Mouse (Mus musculus): ENCODE measurements around the gene Oscp1.

The Oscp1 gene

DNA sequence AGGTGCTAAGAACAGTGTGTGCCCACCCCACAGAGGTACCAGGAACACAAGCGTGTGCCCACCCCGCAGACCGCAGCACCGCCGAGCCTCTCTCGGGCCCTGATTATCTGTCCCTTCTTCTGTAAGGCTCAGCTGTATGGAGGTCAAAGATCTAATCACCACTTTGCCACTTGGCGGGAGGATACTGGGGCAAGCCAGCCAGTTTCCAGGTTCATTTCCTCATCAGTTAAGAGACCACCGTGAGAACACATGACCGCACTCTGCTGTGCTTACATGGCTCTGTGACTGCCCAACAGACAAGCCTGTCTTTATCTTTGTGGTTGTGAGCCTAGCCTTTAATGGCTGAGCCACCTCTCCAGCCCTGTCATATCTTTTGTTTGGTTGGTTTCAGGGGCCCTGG, 24.7 kb downstream of the Oscp1 start:
- peak; percentile 40 for DNase-seq (ENCODE audit: low read depth)

DNA sequence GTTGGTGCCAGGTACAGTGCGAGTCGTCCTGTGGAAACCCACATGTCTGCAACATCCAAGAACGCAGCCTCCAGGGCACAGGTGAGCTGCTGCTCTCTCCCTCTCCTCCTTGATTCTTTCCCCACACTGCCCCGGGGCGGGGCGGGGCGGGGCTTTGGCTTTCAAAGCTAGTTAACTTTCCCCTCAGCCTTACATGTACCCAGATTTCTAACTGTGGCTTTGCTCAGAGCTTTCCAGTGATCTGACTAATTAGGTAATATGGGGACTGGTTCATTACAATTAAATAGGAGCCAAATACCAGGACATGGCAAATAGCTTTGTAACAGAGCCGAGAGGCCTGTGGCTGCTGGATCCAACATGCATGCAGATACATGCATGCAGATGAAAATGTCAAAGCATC, 26.0 kb downstream of the Oscp1 start:
- no peak for DNase-seq (ENCODE audit: low read depth)

DNA sequence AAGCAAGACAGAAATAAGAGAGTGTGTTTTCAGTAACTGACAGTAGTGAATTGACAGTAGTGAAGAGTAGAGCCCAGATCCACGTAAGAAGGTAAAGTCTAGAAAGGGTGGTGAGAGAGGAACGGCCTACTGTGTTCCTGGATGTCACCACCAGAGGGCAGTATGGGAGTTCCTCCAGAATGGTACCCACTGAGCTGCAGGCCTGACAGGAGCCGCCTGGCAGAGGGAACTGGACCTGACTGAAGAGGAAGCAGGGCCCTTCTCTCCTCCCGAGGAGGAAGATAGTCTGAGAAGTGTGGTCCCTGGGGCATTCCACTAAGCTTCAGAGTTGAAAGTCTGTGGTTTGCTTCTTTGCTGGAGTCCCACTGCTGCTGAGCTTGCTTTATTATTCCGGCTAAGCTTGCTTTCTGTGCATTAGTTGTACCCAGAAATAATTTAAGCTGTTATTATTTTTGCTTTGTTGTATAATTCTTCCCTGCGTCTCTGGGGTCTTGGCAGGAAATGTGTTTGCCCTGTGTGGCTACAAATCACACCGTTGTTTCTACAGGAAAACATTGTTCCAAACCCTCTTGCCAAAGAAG, 27.7 kb downstream of the Oscp1 start:
- DNase-seq (ENCODE audit: low read depth): peak; percentile 90

DNA sequence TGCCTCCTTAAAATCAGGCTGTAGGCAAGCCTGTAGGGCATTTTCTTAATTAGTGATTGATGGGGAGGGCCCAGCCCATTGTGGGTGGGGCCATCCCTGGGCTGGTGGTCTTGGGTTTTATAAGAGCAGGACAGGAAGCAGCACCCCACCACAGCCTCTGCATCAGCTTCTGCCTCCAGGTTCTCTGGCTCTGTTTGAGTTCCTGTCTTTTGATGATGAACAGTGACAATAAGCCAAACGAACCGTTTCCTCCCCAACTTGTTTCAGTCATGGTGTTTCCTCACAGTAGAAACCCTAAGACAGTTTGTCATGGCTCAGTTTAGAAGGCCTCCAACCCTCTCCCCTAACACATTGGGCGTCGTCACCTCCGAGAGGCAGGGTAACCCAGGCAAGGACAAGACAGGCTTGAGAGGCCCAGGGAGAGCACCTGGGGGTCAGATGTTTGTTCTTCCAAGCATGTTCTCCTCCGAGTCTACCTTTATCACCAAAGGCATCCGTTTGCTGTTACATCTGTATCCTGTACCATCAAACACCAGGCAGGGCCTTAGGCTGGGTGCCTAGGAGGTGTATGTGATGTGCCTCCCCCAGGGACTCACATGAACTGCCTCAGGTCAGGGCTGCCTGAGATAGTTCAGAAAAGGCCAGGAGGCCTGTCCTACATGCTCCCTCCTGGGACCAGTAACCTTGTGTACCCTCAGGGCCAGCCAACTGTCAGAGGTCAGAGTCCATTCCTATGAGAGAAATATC, 31.9 kb downstream of the Oscp1 start:
- no peak for DNase-seq (ENCODE audit: low read depth)

DNA sequence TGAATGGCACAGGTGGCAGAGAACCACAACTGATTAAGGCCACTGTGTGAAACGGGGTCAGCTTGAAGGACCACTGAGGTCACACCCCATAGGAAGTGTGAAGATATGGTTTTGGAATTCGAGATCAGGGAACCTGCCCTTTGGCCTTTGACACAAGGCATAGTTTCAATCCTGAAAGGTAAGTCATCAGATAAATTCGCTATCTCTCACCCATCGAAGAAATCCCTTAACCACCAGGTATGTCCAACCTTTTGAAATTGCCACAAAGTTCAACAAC, 32.4 kb downstream of the Oscp1 start:
- DNase-seq (ENCODE audit: low read depth): no peak

DNA sequence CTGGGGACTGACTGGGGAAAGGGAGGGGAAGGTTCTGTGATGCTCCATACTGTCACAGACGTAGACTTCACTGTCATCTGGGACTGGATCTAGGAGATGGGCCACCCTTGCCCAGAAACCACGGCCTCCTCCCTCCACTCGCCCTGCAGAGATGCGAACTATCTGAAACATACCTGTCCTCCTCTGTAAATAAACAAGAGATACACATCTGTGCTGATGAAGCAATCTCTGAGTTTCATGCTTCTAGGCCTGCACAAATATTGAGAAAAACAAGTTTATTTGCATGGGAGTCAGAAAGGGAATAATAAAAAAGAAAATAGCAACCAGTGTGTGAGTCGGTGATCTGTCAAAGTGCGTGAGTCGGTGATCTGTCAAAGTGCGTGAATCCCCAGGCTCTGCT, 33.5 kb downstream of the Oscp1 start:
- DNase-seq (ENCODE audit: low read depth): no peak

DNA sequence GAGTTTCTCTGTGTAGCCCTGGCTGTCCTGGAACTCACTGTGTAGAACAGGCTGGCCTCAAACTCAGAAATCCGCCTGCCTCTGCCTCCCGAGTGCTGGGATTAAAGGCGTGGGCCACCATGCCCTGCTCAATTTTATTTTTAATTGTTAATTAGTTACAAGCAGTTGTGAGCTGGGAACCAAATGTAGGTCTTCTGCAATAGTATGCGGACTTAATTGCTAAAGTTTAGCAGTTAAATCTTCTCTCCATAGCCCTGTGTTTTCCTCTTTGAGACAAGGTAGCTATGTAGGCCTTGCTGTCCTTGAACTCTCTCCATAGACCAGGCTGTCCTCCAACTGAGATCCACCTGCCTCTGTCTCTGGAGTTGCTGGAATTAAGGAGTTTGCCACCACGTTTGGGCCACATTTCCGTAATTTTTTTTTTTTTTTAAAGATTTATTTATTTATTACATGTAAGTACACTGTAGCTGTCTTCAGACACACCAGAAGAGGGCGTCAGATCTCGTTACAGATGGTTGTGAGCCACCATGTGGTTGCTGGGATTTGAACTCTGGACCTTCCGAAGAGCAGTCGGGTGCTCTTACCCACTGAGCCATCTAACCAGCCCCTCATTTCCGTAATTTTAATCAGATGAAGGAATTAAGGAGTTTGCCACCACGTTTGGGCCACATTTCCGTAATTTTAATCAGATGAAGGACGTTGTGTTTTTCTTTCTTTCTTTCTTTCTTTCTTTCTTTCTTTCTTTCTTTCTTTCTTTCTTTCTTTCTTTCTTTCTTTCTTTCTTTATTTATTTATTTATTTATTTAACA, 37.5 kb downstream of the Oscp1 start:
- DNase-seq (ENCODE audit: low read depth): peak; percentile 61

DNA sequence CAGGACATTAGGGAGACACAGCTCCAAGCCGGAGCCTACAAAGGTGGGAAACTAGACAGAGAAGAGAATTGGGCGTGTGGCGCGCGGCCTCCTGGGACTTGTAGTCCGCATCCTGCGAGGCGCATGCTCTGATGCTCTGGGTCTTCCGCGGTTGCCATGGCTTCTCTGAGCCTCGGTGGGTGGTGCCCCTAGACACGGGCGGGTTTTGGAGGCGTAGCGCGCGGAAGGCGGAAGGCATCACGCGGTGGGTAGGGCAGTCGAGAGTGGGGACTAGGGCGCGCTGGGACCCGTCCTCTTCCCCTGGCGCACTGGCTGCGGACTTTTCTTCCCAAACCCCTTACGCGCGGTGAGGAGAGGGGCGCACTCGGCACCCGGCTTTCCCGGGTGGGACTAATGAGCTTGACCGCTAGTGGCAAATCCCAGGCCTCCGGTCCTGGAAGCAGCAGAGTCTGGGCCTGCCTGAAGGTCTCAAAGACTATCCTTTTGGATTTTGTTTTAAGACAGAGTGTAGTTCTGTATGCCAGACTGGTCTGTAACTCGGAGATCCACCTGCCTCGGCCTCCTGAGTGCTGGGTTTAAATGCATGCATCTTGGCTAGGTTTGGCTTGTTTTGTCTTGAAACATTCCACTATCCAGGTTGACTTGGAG, 38.2 kb downstream of the Oscp1 start, which contains the start of gene Lsm10:
Gene Lsm10, plus strand, starts transcription at position 160 of the 648 bp plus-strand sequence.
- DNase-seq (ENCODE audit: low read depth): peak; percentile 97

DNA sequence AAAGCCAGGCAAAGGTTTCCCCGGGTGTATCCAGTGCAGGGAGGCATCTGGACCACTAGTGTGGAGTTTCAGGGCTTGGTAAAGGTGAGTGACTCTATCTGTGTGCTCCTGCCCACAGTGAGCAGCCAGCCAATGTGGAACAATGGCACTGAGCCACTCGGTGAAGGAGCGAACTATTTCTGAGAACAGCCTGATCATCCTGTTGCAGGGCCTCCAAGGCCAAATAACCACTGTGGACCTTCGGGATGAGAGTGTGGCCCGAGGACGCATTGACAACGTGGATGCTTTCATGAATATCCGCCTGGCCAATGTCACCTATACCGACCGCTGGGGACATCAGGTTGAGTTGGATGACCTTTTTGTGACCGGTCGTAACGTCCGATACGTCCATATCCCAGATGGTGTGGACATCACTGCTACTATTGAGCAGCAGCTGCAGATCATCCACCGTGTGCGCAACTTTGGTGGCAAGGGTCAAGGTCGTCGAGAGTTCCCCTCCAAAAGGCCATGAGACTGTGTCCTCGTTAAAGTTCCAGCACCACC, 39.4 kb downstream of the Oscp1 start:
- no peak for DNase-seq (ENCODE audit: low read depth)

DNA sequence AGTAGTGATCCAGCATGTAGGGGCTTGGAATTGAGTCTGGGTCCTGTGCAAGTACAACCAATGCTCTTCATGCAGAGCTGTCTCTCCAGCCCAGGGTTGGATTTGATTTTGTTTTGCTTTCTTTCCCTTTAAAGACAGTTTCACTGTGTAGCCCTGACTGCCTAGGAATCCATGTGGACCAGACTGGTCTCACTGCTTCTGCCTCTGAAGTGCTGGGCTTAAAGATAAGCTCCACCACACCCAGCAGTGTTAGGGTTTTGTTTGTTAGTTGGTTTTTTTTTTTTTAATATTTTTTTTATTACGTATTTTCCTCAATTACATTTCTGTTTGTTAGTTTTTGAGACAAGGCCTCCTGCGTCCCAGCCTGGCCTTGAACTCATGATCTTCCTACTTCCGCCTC, 41.0 kb downstream of the Oscp1 start:
- no peak for DNase-seq (ENCODE audit: low read depth)

DNA sequence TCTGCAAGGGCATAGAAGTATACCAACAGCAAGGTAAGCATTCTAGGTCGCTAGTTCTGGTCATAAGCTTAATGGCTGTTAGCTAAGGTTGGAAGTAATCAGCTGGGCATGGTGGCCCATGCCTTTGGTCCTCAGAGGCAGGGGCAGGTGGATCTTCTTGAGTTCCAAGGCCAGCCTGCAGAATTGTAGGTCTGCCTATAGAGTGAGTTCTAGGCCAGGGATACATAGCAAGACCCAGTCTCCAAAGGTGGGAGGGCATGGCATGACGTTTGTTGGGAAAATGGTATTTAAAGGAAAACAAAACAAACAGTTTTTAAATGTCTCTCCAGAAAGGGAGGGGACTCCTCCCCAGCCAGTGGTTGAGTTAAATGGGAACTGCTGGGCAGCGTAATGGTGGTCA, 42.4 kb downstream of the Oscp1 start:
- DNase-seq (ENCODE audit: low read depth): no peak

DNA sequence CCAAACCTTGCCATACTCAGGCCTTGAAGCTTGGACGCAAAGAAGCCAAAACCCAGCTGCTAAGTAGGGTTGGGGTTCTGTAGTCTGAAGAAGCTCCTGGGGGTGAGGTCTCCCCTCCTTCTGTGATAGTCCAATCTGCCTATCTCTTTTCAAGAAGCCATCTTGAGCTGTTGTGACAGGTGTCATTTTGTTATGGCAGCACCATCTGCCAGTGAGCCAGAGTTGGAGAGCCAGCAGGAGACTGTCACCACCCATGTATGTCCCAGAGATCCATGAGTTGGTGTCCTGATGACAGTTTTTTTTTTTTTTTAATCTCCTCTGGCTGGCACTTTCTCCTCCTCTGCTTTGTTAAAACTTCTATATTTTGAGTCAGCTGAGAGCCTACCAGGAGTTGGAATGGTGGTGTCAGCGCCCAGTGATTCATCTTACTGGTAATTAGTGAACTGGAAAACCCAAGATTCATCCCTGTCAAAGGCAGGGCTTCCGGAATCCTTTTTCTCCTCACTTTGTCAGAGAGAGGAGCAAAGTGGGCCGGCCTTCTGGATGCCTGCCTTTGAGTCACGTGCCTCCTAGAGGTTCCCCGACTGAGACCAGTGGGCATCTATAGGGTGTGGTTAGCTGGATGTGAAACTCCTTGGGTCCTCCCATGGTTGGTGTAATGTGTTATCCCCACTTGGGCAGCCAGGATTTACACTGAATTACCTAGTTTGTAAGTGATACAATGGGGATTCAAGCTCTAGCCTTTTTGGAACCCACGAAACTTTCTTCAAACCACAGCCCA, 43.9 kb downstream of the Oscp1 start:
- DNase-seq (ENCODE audit: low read depth): peak; percentile 77

DNA sequence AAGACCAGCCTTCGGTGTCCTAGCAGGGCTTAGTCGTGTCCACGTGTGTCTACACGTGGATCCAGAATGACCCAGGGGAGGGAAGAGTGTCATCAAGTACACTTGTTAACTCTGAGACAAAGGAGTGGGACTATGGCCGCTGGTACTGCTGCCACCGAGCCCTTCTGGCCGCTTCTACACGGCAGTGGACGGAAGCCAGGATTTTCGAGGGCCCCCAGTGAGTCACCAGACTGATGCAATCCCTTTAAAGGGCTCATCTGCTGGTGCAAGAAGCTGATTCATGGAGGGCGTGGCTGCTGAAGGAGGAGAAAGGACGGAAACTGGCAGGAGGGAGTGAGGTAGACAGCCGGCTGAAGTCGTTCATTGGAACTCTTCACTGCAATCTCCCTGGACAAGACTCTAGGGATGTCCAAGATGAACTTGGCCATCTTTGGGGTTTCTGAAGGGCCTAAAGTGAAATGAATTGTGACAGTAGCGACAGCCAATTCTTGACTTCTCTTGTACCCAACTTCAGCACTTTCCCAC, 44.8 kb downstream of the Oscp1 start:
- peak; percentile 99 for DNase-seq (ENCODE audit: low read depth)

DNA sequence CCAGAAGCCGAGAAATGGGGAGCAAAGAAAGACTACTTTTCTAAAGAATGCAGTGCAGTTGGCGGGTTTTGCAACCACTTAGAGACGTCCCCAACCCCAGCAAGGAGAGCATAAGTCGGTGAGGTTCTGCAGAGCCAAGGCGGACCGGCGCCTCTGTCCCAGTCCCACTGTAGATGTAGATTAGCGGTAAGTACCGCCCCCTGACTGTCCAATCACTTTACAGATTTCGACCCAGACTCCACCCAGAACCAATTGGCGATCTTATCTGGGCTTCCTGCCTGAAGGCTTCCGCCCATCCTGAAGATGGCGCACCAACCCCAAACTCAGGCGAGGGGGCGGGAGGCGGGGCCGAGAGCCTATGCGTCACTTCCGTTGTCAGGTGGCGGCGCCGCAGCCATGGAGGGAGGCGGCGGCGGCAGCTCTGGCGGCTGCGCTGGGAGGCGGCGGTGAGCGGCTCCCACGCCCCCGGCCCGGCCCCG, 45.3 kb downstream of the Oscp1 start, which contains the start of gene Stk40:
Gene Stk40, plus strand, starts transcription at position 368 of the 479 bp plus-strand sequence.
- peak; percentile 99 for DNase-seq (ENCODE audit: low read depth)

DNA sequence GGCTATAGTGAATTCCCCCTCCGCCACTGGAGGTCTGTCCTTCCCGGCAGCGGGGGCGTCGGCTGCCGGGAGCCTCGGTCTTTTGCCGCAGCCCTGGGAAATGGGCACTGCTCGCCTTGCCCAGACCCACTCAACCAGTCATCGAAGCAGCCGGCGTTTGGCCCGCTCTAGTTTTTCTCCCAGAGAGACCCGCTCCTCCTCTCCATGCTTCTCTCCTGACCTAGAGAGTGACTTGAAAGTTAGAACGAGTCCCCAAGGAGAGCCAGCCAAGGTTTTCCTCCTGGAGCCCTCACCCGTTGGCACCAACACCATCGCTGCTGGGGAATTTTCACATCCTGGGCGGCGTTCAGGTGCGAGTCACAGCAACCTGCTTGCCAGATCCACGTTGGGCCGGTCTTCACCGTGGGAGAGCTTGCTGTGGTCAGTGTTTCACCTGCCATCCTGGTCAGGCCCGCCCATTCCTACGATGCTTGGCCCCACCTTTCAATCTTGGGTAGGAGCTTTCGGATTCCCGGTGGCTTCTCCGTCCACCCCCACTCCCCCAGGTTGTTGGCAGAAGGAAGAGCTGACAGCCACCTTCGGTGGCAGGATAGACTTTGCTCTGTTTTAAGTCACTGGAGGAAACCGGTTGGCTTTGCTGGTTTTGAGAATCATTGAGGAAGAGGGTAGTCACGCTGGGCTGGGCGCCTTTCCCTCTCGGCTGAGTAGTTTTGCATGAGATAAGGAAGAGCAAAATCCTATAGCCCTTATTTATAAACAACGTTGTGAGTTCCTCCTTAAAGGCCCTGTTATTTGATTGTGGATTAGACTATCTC, 46.1 kb downstream of the Oscp1 start:
- DNase-seq (ENCODE audit: low read depth): peak; percentile 43

DNA sequence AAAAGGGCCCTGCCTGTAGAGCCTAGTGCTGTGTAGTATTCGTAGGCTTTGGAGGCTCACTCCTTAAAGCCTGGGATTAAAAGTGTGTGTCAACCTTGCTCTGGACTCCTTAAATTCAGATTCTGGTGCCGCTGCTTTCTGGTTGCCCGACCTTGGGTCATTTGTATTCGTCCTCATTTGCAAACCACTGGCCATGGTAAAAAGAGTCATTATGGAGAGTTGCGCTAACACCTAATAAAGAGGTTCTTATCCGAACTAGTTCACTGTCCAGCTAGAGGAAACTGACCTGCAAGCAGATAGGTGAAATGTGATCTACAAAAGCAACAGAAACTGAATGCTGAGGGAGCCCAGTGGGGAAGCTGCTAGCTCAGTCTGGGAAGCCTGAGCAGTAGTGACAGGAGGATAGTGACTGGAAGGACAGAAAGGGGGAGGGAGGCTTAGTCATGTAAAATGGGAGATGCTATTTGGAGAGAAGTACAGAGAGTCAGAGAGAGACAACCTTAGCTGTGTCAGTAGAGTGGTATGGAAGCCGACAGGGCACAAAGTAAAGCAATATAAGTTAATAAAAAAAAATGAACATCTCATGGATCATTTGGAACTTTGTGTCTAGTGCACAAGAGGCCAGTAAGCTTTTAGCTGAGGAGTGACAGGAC, 46.9 kb downstream of the Oscp1 start:
- DNase-seq (ENCODE audit: low read depth): no peak

DNA sequence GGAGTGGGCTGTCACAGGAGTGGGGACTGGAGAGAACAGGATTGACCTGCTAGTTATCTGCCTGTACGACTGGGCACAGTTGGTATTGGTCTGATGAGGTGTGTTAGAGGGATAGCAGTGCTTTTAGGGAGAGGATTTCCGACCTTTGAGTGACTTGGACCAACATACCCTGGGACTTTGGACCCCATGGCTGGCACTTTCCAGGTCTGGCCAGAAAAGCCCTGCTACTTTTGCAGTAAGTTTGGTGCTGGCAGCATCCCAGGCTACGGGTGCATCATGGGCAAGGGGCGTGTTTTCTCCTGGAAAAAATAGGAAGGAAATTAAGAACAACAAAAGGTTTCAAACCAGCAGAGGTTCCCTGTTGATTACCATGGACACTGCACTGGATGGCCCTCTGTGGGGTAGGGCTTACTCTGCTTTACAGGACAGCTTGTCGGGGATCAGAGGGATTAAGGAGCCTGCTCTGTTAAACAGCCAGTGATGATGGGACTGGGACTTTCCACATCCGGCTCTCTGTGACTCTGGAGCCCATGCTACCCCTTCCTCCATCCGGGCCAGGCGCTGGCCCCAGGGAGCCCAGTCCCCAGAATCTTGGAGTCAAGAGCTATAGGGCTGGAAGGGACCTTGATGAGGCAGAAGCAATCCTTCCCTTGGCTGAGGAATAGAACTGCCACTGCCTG, 49.8 kb downstream of the Oscp1 start:
- DNase-seq (ENCODE audit: low read depth): no peak

DNA sequence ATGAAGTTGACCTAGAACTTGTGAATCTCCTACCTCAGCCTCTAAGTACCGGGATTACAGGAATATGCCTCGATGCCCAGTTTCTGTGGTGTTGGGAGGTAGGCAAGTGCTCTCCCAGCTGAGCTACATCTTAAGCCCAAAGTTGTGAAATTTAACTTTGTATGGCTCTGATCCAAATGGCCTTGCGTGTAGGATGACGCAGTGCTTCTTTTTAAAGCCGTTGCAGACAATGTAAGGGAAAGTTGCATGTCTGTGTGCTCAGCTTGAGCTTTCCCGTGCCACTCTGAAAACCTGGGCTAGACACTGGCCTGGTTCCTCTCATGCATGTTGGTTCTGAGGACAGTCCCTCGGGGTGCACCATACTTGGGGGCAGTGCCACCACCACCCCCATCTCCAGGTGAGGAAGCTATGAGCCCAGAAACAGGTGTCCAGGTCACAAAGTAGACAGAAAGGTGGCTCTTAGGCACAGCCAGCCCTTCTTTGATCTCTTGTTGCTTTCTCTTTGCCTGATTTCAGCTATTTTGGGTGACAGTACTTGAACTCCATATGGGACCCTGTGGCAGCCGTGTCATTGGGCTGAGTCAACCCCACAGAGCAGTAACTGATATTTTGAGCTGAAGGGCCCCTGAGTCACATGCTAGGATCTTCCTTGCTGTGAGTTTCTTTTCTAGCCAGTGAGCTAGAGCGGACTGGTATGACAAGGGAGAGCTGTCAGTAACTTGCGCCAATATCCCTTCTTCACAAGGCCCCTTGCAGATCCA, 51.4 kb downstream of the Oscp1 start:
- DNase-seq (ENCODE audit: low read depth): peak; percentile 80

Data from 416B (cell line).